ENCODE assay signal across 27 mouse cellular contexts in genomic region chr19:29016786-29017185, GRCm38 (mm10). TPM values are rescaled to one million over a fixed set of nuclear protein-coding genes. Genes with fewer than 3 reads are reported as not detected.
DNase-seq lines count a peak whose midpoint lies in the region; ATAC-seq and TF ChIP-seq lines count a peak whose summit lies in the region.
"Had no signal": no experiment of that assay in that cellular context is flagged by ENCODE, and none has a peak within 500 bp of the region (broad histone marks: within the 10 kb centered on the region; RNA-seq: fewer than 3 reads in every experiment).

No protein-coding gene starts in this region.

- peak; percentile 59 for DNase-seq in heart, adult 11 months
- DNase-seq in heart, postnatal 10 days = no peak
- DNase-seq in intestine, embryonic 14.5 days (ENCODE audit: low spot score) = peak; percentile 34
- no peak for DNase-seq in layer of hippocampus, adult 2 months (ENCODE audit: low spot score in 2 of 2)
- no peak for DNase-seq in layer of hippocampus, postnatal 14 days (ENCODE audit: low spot score in 2 of 2)
- DNase-seq in left cerebral cortex, adult 9 months (ENCODE audit: low spot score in 2 of 2) = no peak
- DNase-seq: adrenal gland, postnatal 10 days; cerebellum, adult 8-10 months; cerebellum, postnatal 25 days; forebrain, postnatal 0 days; gastrocnemius, postnatal 14 days; kidney, postnatal 10 days; left cerebral cortex, postnatal 4 days; lung, embryonic 14.5 days; thymus, postnatal 14 days had no signal

- peaks cover 76% of the 10 kb centered on the region for H3K36me3 ChIP-seq in intestine, embryonic 14.5 days (ENCODE audit: control insufficient read depth, insufficient read depth, low read length)
- H3K36me3 ChIP-seq in intestine, embryonic 15.5 days = peaks cover 16% of the 10 kb centered on the region
- H3K36me3 ChIP-seq in limb, embryonic 12.5 days = peaks cover 70% of the 10 kb centered on the region

- 57% methylated on average over 5 of the region's 5 CpGs for WGBS in intestine, embryonic 14.5 days
- 64% methylated on average over 5 of the region's 5 CpGs for WGBS in intestine, embryonic 15.5 days
- 29% methylated on average over 5 of the region's 5 CpGs for WGBS in limb, embryonic 12.5 days

- no peak overlapping the region for H3K4me2 ChIP-seq in intestine, embryonic 14.5 days (ENCODE audit: low read length)
- H3K4me2 ChIP-seq in intestine, embryonic 15.5 days (replicated peaks) = no peak overlapping the region
- no peak overlapping the region for H3K4me2 ChIP-seq in limb, embryonic 12.5 days
- H3K4me2 ChIP-seq: embryonic facial prominence, embryonic 15.5 days; forebrain, embryonic 12.5 days; liver, embryonic 15.5 days; lung, embryonic 14.5 days; midbrain, embryonic 11.5 days had no signal

- H3K4me3 ChIP-seq in intestine, embryonic 14.5 days (ENCODE audit: low read depth, low read length) = no peak overlapping the region
- no peak overlapping the region for H3K4me3 ChIP-seq in intestine, embryonic 15.5 days (replicated peaks)
- H3K4me3 ChIP-seq in layer of hippocampus, adult 2 months = no peak overlapping the region
- no peak overlapping the region for H3K4me3 ChIP-seq in limb, embryonic 12.5 days (replicated peaks)
- H3K4me3 ChIP-seq: embryonic facial prominence, embryonic 10.5 days; embryonic facial prominence, embryonic 15.5 days; forebrain, embryonic 12.5 days; liver, embryonic 15.5 days had no signal

- no peak for ATAC-seq in intestine, embryonic 14.5 days (replicated peaks; ENCODE audit: low FRiP score, low TSS enrichment, low read depth)
- no peak for ATAC-seq in intestine, embryonic 15.5 days
- ATAC-seq in limb, embryonic 12.5 days (ENCODE audit: insufficient number of reproducible peaks, insufficient read depth, low FRiP score, low TSS enrichment, low read depth) = no peak
- ATAC-seq: forebrain, postnatal 0 days; hindbrain, embryonic 16.5 days; intestine, embryonic 16.5 days; midbrain, embryonic 16.5 days had no signal

- no peaks in the 10 kb centered on the region for H3K4me1 ChIP-seq in intestine, embryonic 14.5 days (replicated peaks; ENCODE audit: control insufficient read depth, insufficient read depth, low read length)
- H3K4me1 ChIP-seq in intestine, embryonic 15.5 days (replicated peaks) = no peaks in the 10 kb centered on the region
- peaks cover 16% of the 10 kb centered on the region; the same call in 1 of the 2 replicates for H3K4me1 ChIP-seq in limb, embryonic 12.5 days (replicated peaks)
- H3K4me1 ChIP-seq: embryonic facial prominence, embryonic 10.5 days; embryonic facial prominence, embryonic 15.5 days; forebrain, embryonic 12.5 days; liver, embryonic 15.5 days had no signal

- H3K9me3 ChIP-seq in intestine, embryonic 14.5 days (ENCODE audit: control insufficient read depth, low read length) = no peaks in the 10 kb centered on the region
- no peaks in the 10 kb centered on the region for H3K9me3 ChIP-seq in intestine, embryonic 15.5 days
- H3K9me3 ChIP-seq in limb, embryonic 12.5 days = no peaks in the 10 kb centered on the region
- H3K9me3 ChIP-seq: embryonic facial prominence, embryonic 10.5 days; embryonic facial prominence, embryonic 15.5 days; forebrain, embryonic 12.5 days; G1E; liver, embryonic 15.5 days had no signal

- H3K9ac ChIP-seq in intestine, embryonic 14.5 days (ENCODE audit: low read length) = no peak overlapping the region
- H3K9ac ChIP-seq in intestine, embryonic 15.5 days = no peak overlapping the region
- no peak overlapping the region for H3K9ac ChIP-seq in limb, embryonic 12.5 days (replicated peaks)
- H3K9ac ChIP-seq: embryonic facial prominence, embryonic 15.5 days; forebrain, embryonic 12.5 days; forebrain, postnatal 0 days; liver, embryonic 15.5 days; lung, embryonic 14.5 days had no signal

- H3K27me3 ChIP-seq in intestine, embryonic 14.5 days (replicated peaks; ENCODE audit: control insufficient read depth, insufficient read depth, low read length) = no peaks in the 10 kb centered on the region
- no peaks in the 10 kb centered on the region for H3K27me3 ChIP-seq in intestine, embryonic 15.5 days (replicated peaks)
- H3K27me3 ChIP-seq in limb, embryonic 12.5 days = no peaks in the 10 kb centered on the region
- H3K27me3 ChIP-seq: embryonic facial prominence, embryonic 15.5 days; forebrain, embryonic 12.5 days; liver, embryonic 15.5 days had no signal

- H3K27ac ChIP-seq in intestine, embryonic 14.5 days (ENCODE audit: low read depth) = no peak overlapping the region
- no peak overlapping the region for H3K27ac ChIP-seq in intestine, embryonic 15.5 days
- no peak overlapping the region; the same call in 1 of the 2 replicates for H3K27ac ChIP-seq in layer of hippocampus, adult 2 months
- H3K27ac ChIP-seq in limb, embryonic 12.5 days = 0 out of 2 replicates have a peak overlapping the region, but pooled peaks have one; percentile 45
- H3K27ac ChIP-seq: embryonic facial prominence, embryonic 10.5 days; embryonic facial prominence, embryonic 15.5 days; forebrain, embryonic 12.5 days; liver, embryonic 15.5 days had no signal

- intact Hi-C loops in heart, postnatal 10 days (cut with DNase I) = no loop called here

- peak; percentile 32; the same call in 1 of the 2 replicates for TF ChIP-seq CTCF in layer of hippocampus, adult 2 months (conservative IDR thresholded peaks at IDR 0.05)

RNA-seq across cellular contexts. Expression of gene Cdc37l1, which starts 26.6 kb away (rescaled TPM):
- total RNA-seq in heart, postnatal 10 days (2021) = 10 to 100 TPM; 53.6 to 85.5 TPM
- polyA plus RNA-seq in intestine, embryonic 14.5 days (2014; fragmentation: Nextera tagmentation; extraction: Ambion mirVana) = 42.9 and 46.7 TPM in 2 replicates
- 29.7 and 29.9 TPM in 2 replicates for polyA plus RNA-seq in intestine, embryonic 15.5 days (2015; fragmentation: Nextera tagmentation; extraction: Ambion mirVana)
- total RNA-seq in layer of hippocampus, adult 2 months (2021) = 100 to 1,000 TPM; 105 to 114 TPM
- 100 to 1,000 TPM in 1 of 2 experiments, 10 to 100 TPM in 1; 93.5 to 100 TPM for total RNA-seq in layer of hippocampus, postnatal 14 days (2021)
- polyA plus RNA-seq in limb, embryonic 12.5 days (2016; fragmentation: Nextera tagmentation; extraction: Ambion mirVana) = 48.2 and 48.8 TPM in 2 replicates

RNA-seq across cellular contexts. Expression of gene Ak3, which starts 31.0 kb away (rescaled TPM):
- total RNA-seq in heart, postnatal 10 days (2021) = 10 to 100 TPM; 82.7 to 83.3 TPM
- 86.5 and 88.3 TPM in 2 replicates for polyA plus RNA-seq in intestine, embryonic 14.5 days (2014; fragmentation: Nextera tagmentation; extraction: Ambion mirVana)
- polyA plus RNA-seq in intestine, embryonic 15.5 days (2015; fragmentation: Nextera tagmentation; extraction: Ambion mirVana) = 98.6 and 101 TPM in 2 replicates
- 10 to 100 TPM; 51.5 to 53.0 TPM for total RNA-seq in layer of hippocampus, adult 2 months (2021)
- 10 to 100 TPM; 57.5 to 57.6 TPM for total RNA-seq in layer of hippocampus, postnatal 14 days (2021)
- polyA plus RNA-seq in limb, embryonic 12.5 days (2016; fragmentation: Nextera tagmentation; extraction: Ambion mirVana) = 71.8 and 73.2 TPM in 2 replicates

RNA-seq across cellular contexts. Expression of gene 4430402I18Rik, which starts 49.2 kb away (rescaled TPM):
- total RNA-seq in heart, postnatal 10 days (2021) = 10 to 100 TPM; 15.7 to 16.5 TPM
- polyA plus RNA-seq in intestine, embryonic 14.5 days (2014; fragmentation: Nextera tagmentation; extraction: Ambion mirVana) = 0.23 and 0.56 TPM in 2 replicates
- 1.1 and 1.2 TPM in 2 replicates for polyA plus RNA-seq in intestine, embryonic 15.5 days (2015; fragmentation: Nextera tagmentation; extraction: Ambion mirVana)
- 1 to 10 TPM; 7.4 to 9.2 TPM for total RNA-seq in layer of hippocampus, adult 2 months (2021)
- total RNA-seq in layer of hippocampus, postnatal 14 days (2021) = 1 to 10 TPM; 6.1 to 9.4 TPM
- 0.33 and 0.44 TPM in 2 replicates for polyA plus RNA-seq in limb, embryonic 12.5 days (2016; fragmentation: Nextera tagmentation; extraction: Ambion mirVana)
- total RNA-seq: neutrophil, adult 5-6 weeks had no signal
- polyA plus RNA-seq: G1E had no signal

RNA-seq across cellular contexts. Expression of gene Plpp6, which starts 53.0 kb away (rescaled TPM):
- 1 to 10 TPM; 7.7 to 8.1 TPM for total RNA-seq in heart, postnatal 10 days (2021)
- polyA plus RNA-seq in intestine, embryonic 14.5 days (2014; fragmentation: Nextera tagmentation; extraction: Ambion mirVana) = 10.1 and 13.5 TPM in 2 replicates
- polyA plus RNA-seq in intestine, embryonic 15.5 days (2015; fragmentation: Nextera tagmentation; extraction: Ambion mirVana) = 12.3 and 12.6 TPM in 2 replicates
- total RNA-seq in layer of hippocampus, adult 2 months (2021) = 10 to 100 TPM; 51.2 to 52.4 TPM
- total RNA-seq in layer of hippocampus, postnatal 14 days (2021) = 10 to 100 TPM; 42.5 to 50.6 TPM
- 5.3 and 6.7 TPM in 2 replicates for polyA plus RNA-seq in limb, embryonic 12.5 days (2016; fragmentation: Nextera tagmentation; extraction: Ambion mirVana)

Comparison
In these comparisons a context has a peak if more than half of its experiments do, and no peak if none do; other contexts are left out.
1. DNase-seq: peak in heart, adult 11 months (single experiment) and intestine, embryonic 14.5 days (single experiment); none in heart, postnatal 10 days (0 of 2), layer of hippocampus, adult 2 months (0 of 2), layer of hippocampus, postnatal 14 days (0 of 2) and left cerebral cortex, adult 9 months (0 of 2).